Mouse (Mus musculus): ENCODE measurements around the gene Zranb3.

The Zranb3 gene

GRCm38 (mm10) chr1:127945696-127946575 is 156.9 kb downstream of the Zranb3 start:
- no peak for DNase-seq (ENCODE audit: low spot score in 2 of 2)

GRCm38 (mm10) chr1:127943516-127943915 is 159.3 kb downstream of the Zranb3 start:
- no peak for DNase-seq (ENCODE audit: low spot score in 2 of 2)

DNA sequence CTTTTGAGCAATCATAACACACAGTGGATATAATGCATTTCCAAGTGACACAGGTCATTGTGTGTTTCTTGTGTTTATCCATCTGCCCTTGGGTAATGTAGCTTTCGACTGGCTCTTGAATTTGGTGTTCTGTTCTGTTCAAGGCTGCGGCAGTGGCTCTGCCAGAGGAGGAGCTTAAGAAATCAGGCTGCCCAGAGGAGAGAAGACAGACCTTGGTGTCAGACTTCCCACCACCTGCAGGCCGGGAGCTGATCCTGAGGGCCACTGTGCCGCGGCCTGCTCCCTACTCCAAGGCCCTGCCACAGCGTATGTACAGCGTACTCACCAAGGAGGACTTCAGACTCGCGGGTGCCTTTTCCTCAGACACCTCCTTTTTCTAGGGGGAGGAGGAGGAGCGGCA is 160.6 kb downstream of the Zranb3 start:
- no peak for DNase-seq (ENCODE audit: low spot score in 2 of 2)

- DNase-seq (ENCODE audit: low spot score in 2 of 2): no peak
Observed at GRCm38 (mm10) chr1:127937277-127937676, 165.6 kb downstream of the Zranb3 start.

- peak in 1 of 2 experiments; percentile 44 for DNase-seq (ENCODE audit: low spot score in 2 of 2)
Observed at GRCm38 (mm10) chr1:127934322-127934721, 168.5 kb downstream of the Zranb3 start.

DNA sequence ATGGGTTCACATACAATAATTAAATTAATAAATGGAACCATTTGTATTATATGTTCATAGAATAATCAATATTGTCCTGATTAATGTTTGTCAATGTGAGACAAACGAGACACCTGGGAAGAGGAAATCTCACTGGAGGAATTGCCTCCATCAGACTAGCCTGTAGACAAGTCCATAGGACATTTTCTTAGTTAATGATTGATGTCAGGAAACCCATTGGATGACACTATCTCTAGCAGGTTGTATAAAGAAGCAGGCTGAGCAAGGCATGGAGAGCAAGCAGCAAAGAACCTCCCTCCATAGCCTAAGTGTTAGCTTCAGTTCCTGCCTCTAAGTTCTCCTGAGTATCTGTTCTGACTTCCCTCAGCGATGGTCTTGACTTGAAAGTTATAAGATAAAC is 169.4 kb downstream of the Zranb3 start:
- DNase-seq (ENCODE audit: low spot score in 2 of 2): no peak

- DNase-seq (ENCODE audit: low spot score in 2 of 2): no peak
Observed at GRCm38 (mm10) chr1:127915802-127916201, 187.0 kb downstream of the Zranb3 start.

DNA sequence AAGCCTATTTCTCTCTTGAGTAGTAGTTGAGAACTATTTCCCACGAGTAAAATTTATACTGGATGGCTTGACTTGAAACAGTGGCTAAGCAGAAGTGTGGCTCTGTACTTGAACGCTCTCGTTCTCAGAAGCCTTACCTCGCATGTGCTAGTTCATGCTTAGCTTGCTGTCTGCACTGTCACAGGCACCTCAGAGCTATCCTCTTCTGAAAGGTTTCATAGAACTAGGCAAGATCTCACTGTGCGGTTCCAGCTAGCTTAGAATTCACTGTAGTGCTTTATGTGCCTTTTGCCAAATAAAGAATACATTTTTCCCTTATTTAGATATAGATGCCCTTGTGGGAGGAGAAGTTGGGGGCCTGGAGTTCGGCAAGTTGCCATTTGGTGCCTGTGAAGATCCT is 187.5 kb downstream of the Zranb3 start:
- DNase-seq (ENCODE audit: low spot score in 2 of 2): no peak

GRCm38 (mm10) chr1:127913116-127913515 is 189.7 kb downstream of the Zranb3 start:
- no peak for DNase-seq (ENCODE audit: low spot score in 2 of 2)

DNA sequence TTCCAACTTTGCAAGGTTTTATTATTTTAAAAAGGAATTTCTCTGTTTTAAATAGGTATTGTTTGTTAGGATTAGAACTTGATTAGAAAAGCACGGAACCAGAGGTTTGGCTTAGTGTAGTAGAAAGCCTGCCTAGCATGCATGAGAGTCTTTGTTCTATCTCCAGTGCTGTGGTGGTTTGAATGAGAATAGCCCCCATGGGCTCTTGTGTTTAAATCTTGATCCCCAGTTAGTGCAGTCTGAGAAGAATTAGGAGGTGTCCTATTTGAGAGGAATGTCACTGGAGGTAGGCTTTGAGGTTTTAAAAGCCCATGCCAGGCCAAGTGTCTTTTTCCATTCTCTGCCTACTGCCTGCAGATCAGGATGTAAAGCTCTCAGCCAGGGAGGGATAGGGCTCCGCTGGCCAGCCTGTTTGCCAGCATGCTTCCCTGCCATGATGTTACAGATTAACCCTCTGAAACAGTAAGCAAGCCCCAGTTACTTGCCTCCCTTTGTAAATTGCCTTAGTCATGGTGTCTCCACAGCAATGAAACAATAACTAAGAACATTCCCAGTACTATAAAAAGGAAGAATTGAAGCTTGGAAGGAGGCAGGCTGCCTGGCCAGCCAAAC is 198.0 kb downstream of the Zranb3 start:
- no peak for DNase-seq (ENCODE audit: low spot score in 2 of 2)

All from frontal cortex, postnatal 10 days (tissue).